Mouse (Mus musculus): Measurements from ENCODE around the gene Rgs17. TPM values are rescaled to one million over a fixed set of nuclear protein-coding genes. Genes with fewer than 3 reads are reported as not detected.

Rgs17 gene
- polyA plus RNA-seq, 1 experiment from 2014 or later: 0.41 TPM

DNA sequence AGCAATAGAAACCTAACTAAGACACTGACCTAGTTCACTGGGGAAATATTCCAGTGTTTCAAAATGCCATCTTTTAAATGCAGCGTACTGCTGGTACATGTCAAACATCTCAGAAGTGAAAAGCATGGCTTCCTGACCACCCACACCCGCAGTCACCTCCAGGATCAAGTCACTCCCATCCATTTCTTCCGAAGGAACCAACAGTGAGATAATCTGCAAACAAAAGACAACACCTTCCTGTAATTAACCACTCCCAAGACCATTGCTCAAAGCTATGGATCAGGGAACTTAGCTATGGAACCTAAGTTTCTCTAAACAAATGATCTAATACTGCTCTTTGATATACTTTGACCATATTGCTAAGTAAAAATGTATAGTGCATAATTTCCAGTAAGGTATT, 103.4 kb downstream of the Rgs17 start:
- Histone ChIP-seq H3K4me3 (no peak overlapping the region), H3K36me3 (replicated peaks) (peaks cover 78% of the 10 kb centered on the region), H3K9me3 (no peaks in the 10 kb centered on the region), H3K27me3 (replicated peaks; ENCODE audit: low read depth, poor library complexity, severe bottlenecking) (no peaks in the 10 kb centered on the region), H3K27ac (replicated peaks) (no peak overlapping the region), H3K4me1 (peaks cover 13% of the 10 kb centered on the region)
- WGBS: 93% methylated on average over 3 of the region's 3 CpGs
- DNase-seq (ENCODE audit: low spot score): no peak

DNA sequence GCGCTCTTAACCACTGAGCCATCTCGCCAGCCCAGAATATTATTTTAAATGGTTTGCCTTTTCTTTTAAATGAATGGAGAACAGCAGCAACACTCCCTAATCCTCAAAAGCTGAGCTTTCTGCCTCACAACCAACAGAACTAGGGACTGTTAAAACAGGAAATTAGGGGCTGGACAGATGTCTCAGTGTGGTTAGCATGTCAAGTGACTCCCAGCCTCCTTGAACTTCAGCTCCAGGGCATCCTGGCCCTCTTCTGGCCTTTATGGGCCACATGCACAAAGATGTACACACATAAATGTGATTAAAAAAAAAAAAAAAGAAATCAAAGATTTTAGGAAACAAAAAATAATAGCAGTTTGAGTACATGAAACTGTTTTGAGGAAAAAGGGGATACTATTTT, 106.2 kb downstream of the Rgs17 start:
- no peaks in the 10 kb centered on the region for H3K27me3 ChIP-seq (replicated peaks; ENCODE audit: low read depth, poor library complexity, severe bottlenecking)
- no peak overlapping the region for H3K27ac ChIP-seq (replicated peaks)
- H3K4me3 ChIP-seq: no peak overlapping the region
- H3K9me3 ChIP-seq: no peaks in the 10 kb centered on the region
- no peak for DNase-seq (ENCODE audit: low spot score)
- peaks cover 93% of the 10 kb centered on the region for H3K36me3 ChIP-seq (replicated peaks)
- WGBS: 91% methylated on average over 2 of the region's 2 CpGs
- H3K4me1 ChIP-seq: no peaks in the 10 kb centered on the region

DNA sequence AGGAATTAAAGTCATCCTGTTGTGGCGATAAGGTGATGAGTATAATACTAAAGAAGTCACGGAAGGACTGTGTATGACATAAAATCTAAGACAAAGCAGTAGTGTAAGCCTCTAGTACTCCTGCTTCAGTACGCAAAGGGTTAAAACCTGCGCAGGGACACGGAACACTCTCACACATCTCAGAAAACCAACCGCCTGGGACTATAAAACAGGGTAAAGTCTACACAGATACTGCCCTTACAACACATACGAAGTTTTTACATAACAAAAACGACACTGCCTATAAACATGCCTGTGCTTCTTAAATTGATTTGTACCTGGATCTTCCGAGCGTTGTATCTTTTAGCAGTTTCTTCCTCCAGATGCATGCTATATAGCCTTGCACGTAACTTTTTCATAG, 108.5 kb downstream of the Rgs17 start:
- 93% methylated on average over 11 of the region's 11 CpGs for WGBS
- H3K36me3 ChIP-seq (replicated peaks): peaks cover 74% of the 10 kb centered on the region

DNA sequence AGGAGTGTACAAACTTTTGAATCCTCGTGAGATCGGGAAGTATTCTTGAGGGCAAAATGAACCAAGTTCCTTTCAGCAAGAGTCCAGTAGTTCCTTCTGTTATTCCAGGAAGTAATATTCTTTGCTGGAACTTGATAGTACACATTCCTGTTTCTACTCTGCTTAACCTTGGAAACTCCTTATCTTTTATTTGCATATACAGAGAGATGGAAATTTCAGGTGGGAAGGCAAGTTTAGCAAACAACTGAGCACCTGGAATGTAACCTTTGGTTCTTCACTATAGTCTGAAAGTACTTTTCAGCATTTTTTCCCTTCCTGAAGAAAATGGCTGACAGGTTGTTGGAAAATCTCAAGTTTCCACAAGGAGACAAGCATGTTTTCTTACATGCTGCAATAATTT, 114.5 kb downstream of the Rgs17 start:
- DNase-seq (ENCODE audit: low spot score): no peak
- peaks cover 19% of the 10 kb centered on the region for H3K36me3 ChIP-seq (replicated peaks)
- peaks cover 11% of the 10 kb centered on the region for H3K4me1 ChIP-seq
- WGBS: 85% methylated on average over 2 of the region's 2 CpGs
- H3K27ac ChIP-seq (replicated peaks): no peak overlapping the region
- H3K9me3 ChIP-seq: no peaks in the 10 kb centered on the region
- H3K4me3 ChIP-seq: no peak overlapping the region
- H3K27me3 ChIP-seq (replicated peaks; ENCODE audit: low read depth, poor library complexity, severe bottlenecking): no peaks in the 10 kb centered on the region

More for the DNA sequence above, 108.5 kb downstream of the Rgs17 start:
- H3K4me1 ChIP-seq: no peaks in the 10 kb centered on the region
- H3K27ac ChIP-seq (replicated peaks): no peak overlapping the region
- H3K27me3 ChIP-seq (replicated peaks; ENCODE audit: low read depth, poor library complexity, severe bottlenecking): no peaks in the 10 kb centered on the region
- no peak overlapping the region for H3K4me3 ChIP-seq
- no peak for DNase-seq (ENCODE audit: low spot score)
- no peaks in the 10 kb centered on the region for H3K9me3 ChIP-seq

DNA sequence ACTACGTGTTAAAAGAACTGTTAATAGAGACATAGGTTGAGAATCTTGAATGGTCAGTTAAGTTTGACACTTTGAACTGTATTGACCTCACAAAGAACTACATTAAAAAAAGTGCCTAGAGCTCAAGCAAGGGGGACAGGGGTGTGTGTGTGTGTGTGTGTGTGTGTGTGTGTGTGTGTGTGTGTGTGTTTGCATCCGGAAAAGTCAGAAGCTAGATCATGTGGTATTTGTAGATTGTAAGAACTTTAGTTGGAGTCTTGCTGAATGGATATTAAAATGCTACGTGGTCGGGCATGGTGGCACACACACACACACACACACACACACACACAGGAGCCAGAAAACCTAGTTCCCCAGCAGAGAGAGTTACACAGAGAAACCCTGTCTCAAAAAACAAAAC, 115.2 kb downstream of the Rgs17 start:
- Histone ChIP-seq H3K27me3 (replicated peaks; ENCODE audit: low read depth, poor library complexity, severe bottlenecking) (no peaks in the 10 kb centered on the region), H3K4me1 (peaks cover 18% of the 10 kb centered on the region), H3K4me3 (no peak overlapping the region), H3K36me3 (replicated peaks) (peaks cover 19% of the 10 kb centered on the region), H3K9me3 (no peaks in the 10 kb centered on the region), H3K27ac (replicated peaks) (no peak overlapping the region)
- no peak for DNase-seq (ENCODE audit: low spot score)
- WGBS: 80% methylated on average over 4 of the region's 4 CpGs

DNA sequence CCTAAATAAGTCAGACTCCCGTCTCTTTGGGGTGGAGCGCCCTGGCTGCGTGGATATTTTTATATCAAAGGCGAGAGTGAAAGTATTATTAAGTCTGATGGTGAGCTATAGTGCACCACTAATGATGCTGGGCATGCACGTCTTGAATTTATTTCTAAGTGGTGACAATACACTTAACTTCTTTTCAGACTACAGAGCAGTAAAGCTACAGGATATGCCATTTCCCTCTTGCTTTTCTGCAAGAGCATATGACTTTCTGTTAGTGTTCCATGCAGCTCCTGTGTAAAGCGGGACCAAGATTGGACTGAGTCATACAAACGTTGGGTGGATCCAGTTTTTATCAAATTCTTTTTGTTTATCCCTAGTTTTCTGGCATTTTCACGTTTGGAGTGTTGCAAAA, 115.8 kb downstream of the Rgs17 start:
- 22% methylated on average over 8 of the region's 8 CpGs for WGBS
- Histone ChIP-seq H3K27ac (replicated peaks) (peak overlapping the region; percentile 92), H3K9me3 (no peaks in the 10 kb centered on the region), H3K27me3 (replicated peaks; ENCODE audit: low read depth, poor library complexity, severe bottlenecking) (no peaks in the 10 kb centered on the region), H3K4me3 (peak overlapping the region; percentile 70), H3K4me1 (peaks cover 24% of the 10 kb centered on the region), H3K36me3 (replicated peaks) (peaks cover 19% of the 10 kb centered on the region)
- DNase-seq (ENCODE audit: low spot score): no peak

DNA sequence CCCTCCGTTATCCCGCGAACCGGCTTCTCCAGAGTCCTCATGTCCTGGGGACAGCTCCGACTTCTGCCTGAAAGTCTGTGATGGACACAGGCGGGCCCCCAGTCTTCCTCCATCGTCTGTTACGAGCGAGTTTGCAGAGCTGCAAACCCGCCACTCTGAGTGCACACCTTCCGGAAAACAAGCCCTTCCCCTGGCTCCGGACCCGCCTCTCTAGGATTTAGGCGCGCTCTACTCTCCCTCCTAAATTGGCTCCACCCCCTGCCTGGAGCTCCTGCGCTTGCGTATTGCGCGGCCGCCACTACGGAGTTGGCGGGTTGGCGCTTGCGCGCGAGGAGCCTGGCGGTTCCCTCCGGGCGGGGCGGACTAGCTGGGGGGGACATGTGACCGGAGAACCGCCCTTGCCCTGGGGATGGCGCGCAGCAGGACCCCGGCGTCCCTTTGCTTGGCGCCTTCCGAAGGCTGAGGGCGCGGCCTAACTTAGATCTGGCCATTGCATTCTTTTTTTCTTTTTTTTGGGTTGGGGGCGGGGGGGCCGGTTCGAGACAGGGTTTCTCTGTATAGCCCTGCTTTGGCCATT, 116.4 kb downstream of the Rgs17 start:
- peaks cover 23% of the 10 kb centered on the region for H3K36me3 ChIP-seq (replicated peaks)
- peak overlapping the region; percentile 92 for H3K27ac ChIP-seq (replicated peaks)
- peak overlapping the region; percentile 70 for H3K4me3 ChIP-seq
- WGBS: under 1% methylated on average over 43 of the region's 43 CpGs
- H3K9me3 ChIP-seq: no peaks in the 10 kb centered on the region
- H3K4me1 ChIP-seq: peaks cover 24% of the 10 kb centered on the region
- DNase-seq (ENCODE audit: low spot score): peak; percentile 98
- no peaks in the 10 kb centered on the region for H3K27me3 ChIP-seq (replicated peaks; ENCODE audit: low read depth, poor library complexity, severe bottlenecking)

DNA sequence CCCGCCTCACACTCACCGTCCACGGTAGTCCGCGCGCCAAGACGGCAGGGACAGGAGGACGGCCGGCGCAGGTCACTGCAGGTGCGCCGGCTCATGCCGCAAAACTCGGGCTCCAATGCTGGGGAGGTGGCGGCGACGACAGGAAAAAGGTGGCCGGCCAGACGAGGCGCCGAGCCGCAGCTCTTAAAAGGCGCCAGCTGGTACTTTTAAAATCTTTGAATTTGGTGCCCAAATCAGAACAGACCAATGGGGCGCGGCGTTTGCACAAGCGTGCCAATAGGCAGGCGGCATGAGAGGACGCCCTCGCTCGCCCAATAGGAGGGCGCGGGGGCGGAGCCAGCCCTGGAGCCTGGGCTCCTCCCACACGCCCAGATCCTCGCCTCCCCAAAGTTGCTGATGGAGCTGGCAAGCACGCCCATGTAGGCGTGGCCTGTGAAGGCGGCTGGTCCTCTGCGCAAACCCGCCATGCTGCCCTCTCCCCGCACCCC, 116.9 kb downstream of the Rgs17 start, which contains the start of gene Fbxo5:
TSS of gene Fbxo5 (minus strand) at position 358 of the 488 bp plus-strand sequence.
- WGBS: under 1% methylated on average over 42 of the region's 42 CpGs
- no peaks in the 10 kb centered on the region for H3K27me3 ChIP-seq (replicated peaks; ENCODE audit: low read depth, poor library complexity, severe bottlenecking)
- peaks cover 24% of the 10 kb centered on the region for H3K4me1 ChIP-seq
- peak; percentile 99 for DNase-seq (ENCODE audit: low spot score)
- H3K36me3 ChIP-seq (replicated peaks): peaks cover 28% of the 10 kb centered on the region
- peak within 1 kb of the TSS; percentile 92 for H3K27ac ChIP-seq (replicated peaks)
- H3K4me3 ChIP-seq: peak within 1 kb of the TSS; percentile 70
- H3K9me3 ChIP-seq: no peaks in the 10 kb centered on the region

DNA sequence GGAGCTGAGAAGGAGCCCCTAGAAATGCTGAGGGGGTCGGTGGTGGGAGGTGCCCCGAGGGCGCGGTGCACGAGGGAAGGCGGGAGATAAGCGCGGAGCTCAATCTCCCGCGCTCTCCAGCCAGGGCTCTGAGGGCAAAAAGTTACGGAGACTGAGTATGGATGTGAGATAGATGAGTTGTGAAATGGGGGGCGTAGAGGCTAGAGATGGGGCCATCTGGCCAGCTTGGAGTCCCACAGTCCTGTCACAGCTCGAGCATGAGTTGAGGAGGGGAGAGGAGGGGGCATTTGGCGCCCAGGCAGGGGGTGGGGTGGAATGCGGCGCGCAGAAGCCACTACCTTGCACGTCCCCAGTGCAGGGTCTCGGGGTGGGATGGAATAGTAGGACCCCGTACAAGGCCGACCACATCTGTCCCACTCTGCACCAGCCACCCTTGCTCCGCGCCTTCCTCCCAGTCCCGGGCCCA, 117.5 kb downstream of the Rgs17 start:
- peak overlapping the region; percentile 92 for H3K27ac ChIP-seq (replicated peaks)
- peaks cover 34% of the 10 kb centered on the region for H3K36me3 ChIP-seq (replicated peaks)
- WGBS: under 1% methylated on average over 24 of the region's 24 CpGs
- peak; percentile 75 for DNase-seq (ENCODE audit: low spot score)
- H3K4me3 ChIP-seq: peak overlapping the region; percentile 70
- H3K27me3 ChIP-seq (replicated peaks; ENCODE audit: low read depth, poor library complexity, severe bottlenecking): no peaks in the 10 kb centered on the region
- no peaks in the 10 kb centered on the region for H3K9me3 ChIP-seq
- peaks cover 24% of the 10 kb centered on the region for H3K4me1 ChIP-seq

DNA sequence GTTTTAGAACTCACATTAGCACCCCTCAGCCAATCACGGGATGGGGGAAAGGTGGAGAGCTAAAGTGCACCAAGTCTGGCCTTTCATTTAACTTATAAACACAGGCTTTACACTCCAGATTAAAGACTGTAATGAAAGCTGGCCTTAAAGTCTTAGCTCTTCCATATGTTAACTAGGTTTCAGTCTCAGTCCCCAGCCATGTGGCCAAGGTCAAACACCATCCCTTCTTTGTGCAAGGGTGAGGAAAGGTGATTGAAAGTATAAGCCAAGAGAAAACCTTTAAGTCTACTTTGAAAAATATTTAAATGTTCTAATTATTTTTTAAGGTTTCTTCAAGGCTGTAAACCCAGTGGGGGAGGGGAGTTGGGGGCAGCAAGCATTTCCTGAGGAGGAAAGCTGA, 118.5 kb downstream of the Rgs17 start:
- no peaks in the 10 kb centered on the region for H3K27me3 ChIP-seq (replicated peaks; ENCODE audit: low read depth, poor library complexity, severe bottlenecking)
- no peak for DNase-seq (ENCODE audit: low spot score)
- WGBS: 5% methylated on average over 1 of the region's 1 CpGs
- H3K4me3 ChIP-seq: peak overlapping the region; percentile 70
- H3K36me3 ChIP-seq (replicated peaks): peaks cover 42% of the 10 kb centered on the region
- peak overlapping the region; percentile 92 for H3K27ac ChIP-seq (replicated peaks)
- peaks cover 24% of the 10 kb centered on the region for H3K4me1 ChIP-seq
- no peaks in the 10 kb centered on the region for H3K9me3 ChIP-seq

DNA sequence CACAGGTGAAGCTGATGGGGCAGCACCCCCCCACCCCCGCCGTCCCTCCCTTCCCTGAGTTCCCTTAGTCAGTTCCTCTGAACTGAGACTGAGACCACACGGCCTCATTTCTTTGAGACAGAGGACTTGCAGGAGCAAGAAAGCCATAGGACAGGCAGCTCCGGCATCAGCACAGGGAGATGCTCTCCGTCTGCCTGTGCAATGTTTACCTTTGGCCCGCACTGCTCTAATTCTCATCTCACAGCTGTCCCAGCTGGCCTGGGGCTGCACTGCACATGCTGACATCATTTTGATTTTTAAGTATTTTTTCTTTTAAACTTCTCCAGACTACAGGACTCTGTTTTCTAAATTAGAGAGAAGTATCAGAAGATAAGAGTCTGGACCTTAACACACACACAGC, 119.3 kb downstream of the Rgs17 start:
- Histone ChIP-seq H3K36me3 (replicated peaks) (peaks cover 51% of the 10 kb centered on the region), H3K9me3 (no peaks in the 10 kb centered on the region), H3K27me3 (replicated peaks; ENCODE audit: low read depth, poor library complexity, severe bottlenecking) (no peaks in the 10 kb centered on the region), H3K4me1 (peaks cover 24% of the 10 kb centered on the region), H3K4me3 (peak overlapping the region; percentile 70), H3K27ac (replicated peaks) (no peak overlapping the region)
- DNase-seq (ENCODE audit: low spot score): peak; percentile 29
- 35% methylated on average over 6 of the region's 6 CpGs for WGBS

DNA sequence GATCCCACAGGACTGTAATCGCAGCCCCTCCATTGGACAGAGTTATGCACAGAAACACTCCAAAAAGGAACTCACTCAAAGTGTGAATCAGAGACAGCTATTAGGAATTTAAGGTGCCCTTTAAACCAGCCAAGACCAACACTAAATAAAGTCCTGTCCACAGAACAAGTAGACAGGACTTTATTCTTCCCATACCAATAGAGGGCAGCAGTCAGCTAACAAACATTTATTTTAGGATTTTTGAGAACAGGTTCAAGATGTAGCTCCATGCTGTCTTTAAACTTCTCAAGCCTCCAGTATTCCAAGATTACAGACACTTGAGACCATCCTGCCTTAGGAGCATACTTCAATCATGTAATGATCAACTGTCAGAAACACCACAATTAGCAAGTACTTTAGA, 121.7 kb downstream of the Rgs17 start:
- Histone ChIP-seq H3K27ac (replicated peaks) (no peak overlapping the region), H3K9me3 (no peaks in the 10 kb centered on the region), H3K36me3 (replicated peaks) (peaks cover 53% of the 10 kb centered on the region), H3K4me1 (peaks cover 21% of the 10 kb centered on the region), H3K27me3 (replicated peaks; ENCODE audit: low read depth, poor library complexity, severe bottlenecking) (no peaks in the 10 kb centered on the region), H3K4me3 (no peak overlapping the region)
- WGBS: 97% methylated on average over 1 of the region's 1 CpGs
- DNase-seq (ENCODE audit: low spot score): no peak

DNA sequence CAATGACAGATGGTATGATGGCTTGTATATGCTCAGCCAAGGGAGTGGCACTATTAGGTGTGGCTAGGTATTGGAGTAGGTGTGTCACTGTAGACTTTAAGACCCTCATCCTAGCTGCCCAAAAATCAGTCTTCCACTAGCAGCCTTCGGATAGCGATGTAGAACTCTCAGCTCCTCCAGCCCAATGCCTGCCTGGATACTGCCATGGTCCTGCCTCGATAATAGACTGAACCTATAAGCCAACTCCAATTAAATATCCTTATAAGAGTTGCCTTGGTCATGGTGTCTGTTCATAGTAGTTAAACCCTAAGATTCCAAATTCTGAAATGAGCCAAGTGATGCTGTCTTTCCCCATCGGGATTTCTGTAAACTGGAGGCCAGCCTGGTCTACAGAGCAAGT, 124.1 kb downstream of the Rgs17 start:
- H3K27ac ChIP-seq (replicated peaks): no peak overlapping the region
- no peak overlapping the region for H3K4me3 ChIP-seq
- H3K4me1 ChIP-seq: peaks cover 17% of the 10 kb centered on the region
- WGBS: 84% methylated on average over 4 of the region's 4 CpGs
- no peaks in the 10 kb centered on the region for H3K27me3 ChIP-seq (replicated peaks; ENCODE audit: low read depth, poor library complexity, severe bottlenecking)
- no peaks in the 10 kb centered on the region for H3K9me3 ChIP-seq
- DNase-seq (ENCODE audit: low spot score): no peak
- H3K36me3 ChIP-seq (replicated peaks): peaks cover 53% of the 10 kb centered on the region
